Mouse (Mus musculus): Measurements from ENCODE around the gene Olfr76. TPM values are rescaled to one million over a fixed set of nuclear protein-coding genes. Genes with fewer than 3 reads are reported as not detected.

Gene Olfr76
- polyA plus RNA-seq, 1 experiment from 2014 or later, result not detected

Other genes with a start within 250 kb of the Olfr76 start
- gene Olfr1419, start 248.1 kb downstream of the Olfr76 start, polyA plus RNA-seq (2015; fragmentation: Nextera tagmentation; extraction: Ambion mirVana), result not detected in 2 replicates
- gene Olfr1420, start 236.6 kb downstream of the Olfr76 start, polyA plus RNA-seq (2015; fragmentation: Nextera tagmentation; extraction: Ambion mirVana), result 0.06 and 0.08 TPM in 2 replicates
- 5.7 and 6.6 TPM in 2 replicates for gene Patl1, start 210.8 kb downstream of the Olfr76 start, polyA plus RNA-seq (2015; fragmentation: Nextera tagmentation; extraction: Ambion mirVana)
- gene Osbp, start 157.3 kb downstream of the Olfr76 start, polyA plus RNA-seq (2015; fragmentation: Nextera tagmentation; extraction: Ambion mirVana), result 4.3 and 4.5 TPM in 2 replicates
- gene Olfr1423, start 81.9 kb downstream of the Olfr76 start, polyA plus RNA-seq (2015; fragmentation: Nextera tagmentation; extraction: Ambion mirVana), result not detected in 2 replicates
- gene Olfr1424, start 60.5 kb downstream of the Olfr76 start, polyA plus RNA-seq (2015; fragmentation: Nextera tagmentation; extraction: Ambion mirVana), result not detected in 2 replicates
- not detected in 2 replicates for gene Olfr1425, start 45.5 kb downstream of the Olfr76 start, polyA plus RNA-seq (2015; fragmentation: Nextera tagmentation; extraction: Ambion mirVana)
- not detected in 2 replicates for gene Olfr1426, start 31.2 kb downstream of the Olfr76 start, polyA plus RNA-seq (2015; fragmentation: Nextera tagmentation; extraction: Ambion mirVana)
- not detected in 2 replicates for gene Olfr1427, start 19.9 kb downstream of the Olfr76 start, polyA plus RNA-seq (2015; fragmentation: Nextera tagmentation; extraction: Ambion mirVana)
- gene Olfr1428, start 7.3 kb downstream of the Olfr76 start, polyA plus RNA-seq (2015; fragmentation: Nextera tagmentation; extraction: Ambion mirVana), result not detected in 2 replicates
- not detected in 2 replicates for gene Olfr1555-ps1, start 46.9 kb upstream of the Olfr76 start, polyA plus RNA-seq (2015; fragmentation: Nextera tagmentation; extraction: Ambion mirVana)
- not detected in 2 replicates for gene Olfr1431, start 77.4 kb upstream of the Olfr76 start, polyA plus RNA-seq (2015; fragmentation: Nextera tagmentation; extraction: Ambion mirVana)
- not detected in 2 replicates for gene Olfr1432, start 109.4 kb upstream of the Olfr76 start, polyA plus RNA-seq (2015; fragmentation: Nextera tagmentation; extraction: Ambion mirVana)
- not detected in 2 replicates for gene Olfr262, start 118.5 kb upstream of the Olfr76 start, polyA plus RNA-seq (2015; fragmentation: Nextera tagmentation; extraction: Ambion mirVana)
- gene Olfr235, start 137.8 kb upstream of the Olfr76 start, polyA plus RNA-seq (2015; fragmentation: Nextera tagmentation; extraction: Ambion mirVana), result not detected in 2 replicates
- gene Olfr1434, start 156.7 kb upstream of the Olfr76 start, polyA plus RNA-seq (2015; fragmentation: Nextera tagmentation; extraction: Ambion mirVana), result not detected in 2 replicates
- not detected in 2 replicates for gene Olfr1436, start 175.9 kb upstream of the Olfr76 start, polyA plus RNA-seq (2015; fragmentation: Nextera tagmentation; extraction: Ambion mirVana)
- gene Olfr1437, start 201.9 kb upstream of the Olfr76 start, polyA plus RNA-seq (2015; fragmentation: Nextera tagmentation; extraction: Ambion mirVana), result not detected in 2 replicates
- gene Olfr1438-ps1, start 212.7 kb upstream of the Olfr76 start, polyA plus RNA-seq (2015; fragmentation: Nextera tagmentation; extraction: Ambion mirVana), result 0.04 TPM in 1 of 2 replicates, not detected in the other

All from stomach, postnatal 0 days (tissue).